Mouse (Mus musculus): ENCODE measurements around the gene Slc8b1. TPM values are rescaled to one million over a fixed set of nuclear protein-coding genes. Genes with fewer than 3 reads are reported as not detected.

The Slc8b1 gene
- polyA plus RNA-seq, 1 experiment from 2014 or later = 6.9 TPM

Other genes starting within 250 kb of the Slc8b1 start
- not detected in 2 replicates for gene Lhx5, start 79.5 kb upstream of the Slc8b1 start, polyA plus RNA-seq (2015; fragmentation: Nextera tagmentation; extraction: Ambion mirVana)
- gene Sdsl, start 38.4 kb upstream of the Slc8b1 start, polyA plus RNA-seq (2015; fragmentation: Nextera tagmentation; extraction: Ambion mirVana) = 2.0 and 2.3 TPM in 2 replicates
- gene Sds, start 34.6 kb upstream of the Slc8b1 start, polyA plus RNA-seq (2015; fragmentation: Nextera tagmentation; extraction: Ambion mirVana) = not detected in 2 replicates
- gene Plbd2, start 7.5 kb upstream of the Slc8b1 start, polyA plus RNA-seq (2015; fragmentation: Nextera tagmentation; extraction: Ambion mirVana) = 55.9 and 58.8 TPM in 2 replicates
- 23.7 and 24.0 TPM in 2 replicates for gene Tpcn1, start 77.5 kb downstream of the Slc8b1 start, polyA plus RNA-seq (2015; fragmentation: Nextera tagmentation; extraction: Ambion mirVana)
- gene Iqcd, start 77.8 kb downstream of the Slc8b1 start, polyA plus RNA-seq (2015; fragmentation: Nextera tagmentation; extraction: Ambion mirVana) = 0.68 and 0.69 TPM in 2 replicates
- gene Rita1, start 101.4 kb downstream of the Slc8b1 start, polyA plus RNA-seq (2015; fragmentation: Nextera tagmentation; extraction: Ambion mirVana) = 15.6 and 17.9 TPM in 2 replicates
- gene Ddx54, start 101.6 kb downstream of the Slc8b1 start, polyA plus RNA-seq (2015; fragmentation: Nextera tagmentation; extraction: Ambion mirVana) = 46.5 and 47.2 TPM in 2 replicates
- not detected in 2 replicates for gene Cfap73, start 123.1 kb downstream of the Slc8b1 start, polyA plus RNA-seq (2015; fragmentation: Nextera tagmentation; extraction: Ambion mirVana)
- 0.70 and 0.78 TPM in 2 replicates for gene Rasal1, start 137.6 kb downstream of the Slc8b1 start, polyA plus RNA-seq (2015; fragmentation: Nextera tagmentation; extraction: Ambion mirVana)
- 5.1 and 5.6 TPM in 2 replicates for gene Dtx1, start 200.8 kb downstream of the Slc8b1 start, polyA plus RNA-seq (2015; fragmentation: Nextera tagmentation; extraction: Ambion mirVana)
- 0.22 TPM in 2 replicates for gene Oas2, start 238.7 kb downstream of the Slc8b1 start, polyA plus RNA-seq (2015; fragmentation: Nextera tagmentation; extraction: Ambion mirVana)